Mouse (Mus musculus) ES-E14 (cell line): ENCODE data around the gene Ptpn5.

Source experiments
- CHD2 ChIP-seq: IDR thresholded peaks from 2 replicates; pipeline ENCODE4 v1.6.1; 2014; ENCODE audit warnings: mild to moderate bottlenecking, low read depth, low read length, inconsistent platforms
- HCFC1 ChIP-seq: IDR thresholded peaks from 2 replicates; pipeline ENCODE4 v1.6.1; 2012; ENCODE audit warnings: low read length, inconsistent platforms, borderline replicate concordance; ENCODE audit not compliant: insufficient read depth
- MAFK ChIP-seq: IDR thresholded peaks from 2 replicates; pipeline ENCODE4 v1.6.1; 2014; ENCODE audit warnings: mild to moderate bottlenecking, low read depth, low read length, inconsistent platforms; ENCODE audit not compliant: insufficient read depth
- ZC3H11A ChIP-seq: IDR thresholded peaks from 2 replicates; pipeline ENCODE4 v1.6.1; 2012; ENCODE audit warnings: low read depth, mild to moderate bottlenecking, inconsistent platforms, low read length, borderline replicate concordance
- ZNF384 ChIP-seq: IDR thresholded peaks from 2 replicates; pipeline ENCODE4 v1.6.1; 2012; ENCODE audit warnings: low read depth, low read length, inconsistent platforms

DNA sequence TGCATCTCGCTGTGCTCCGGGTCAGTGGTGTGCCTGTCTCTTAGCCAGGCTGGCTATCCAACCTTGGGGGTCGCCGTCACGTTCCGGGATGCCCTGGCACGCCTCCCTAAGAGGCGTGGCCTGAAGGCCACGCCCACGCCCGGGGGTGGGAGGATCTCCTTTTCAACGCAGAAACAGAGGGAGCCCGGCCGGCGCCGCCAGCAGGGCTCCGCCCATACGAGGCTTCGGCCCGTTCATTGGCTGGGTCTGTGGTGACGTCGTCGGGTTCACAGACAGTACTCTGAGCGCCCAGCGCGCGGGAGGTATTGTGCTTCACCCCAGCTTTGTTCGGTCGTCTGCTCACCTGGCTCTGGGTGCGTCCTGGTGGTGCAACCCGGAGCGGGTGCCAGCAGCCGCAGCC, 83.1 kb downstream of the Ptpn5 start, which contains the start of gene Tmem86a:
- TF ChIP-seq ZNF384 (no peak), CHD2 (no peak), MAFK (no peak), HCFC1 (no peak), ZC3H11A (no peak)
